Mouse (Mus musculus) cerebellum, adult 2 months (tissue): ENCODE results near the gene Tpk1. TPM values are rescaled to one million over a fixed set of nuclear protein-coding genes. Genes with fewer than 3 reads are reported as not detected.

Experiments used
- DNase-seq, 2 experiments: peaks; one replicate each; pipeline ENCODE4 v3.0.0; 2021
- H3K27ac ChIP-seq: fragments of 200-500 bp; 2 replicates; pipeline ENCODE4 v1.5.1; 2012; ENCODE audit warnings: low read length, control low read depth, inconsistent platforms; ENCODE audit not compliant: insufficient read depth
- H3K27me3 ChIP-seq: fragments of 200-500 bp; 2 replicates; pipeline ENCODE4 v1.6.1; 2012; ENCODE audit warnings: inconsistent platforms, mild to moderate bottlenecking, low read length, moderate library complexity; ENCODE audit not compliant: control insufficient read depth, insufficient read depth
- H3K4me1 ChIP-seq: fragments of 200-500 bp; 2 replicates; pipeline ENCODE4 v1.6.1; 2011; ENCODE audit warnings: low read length; ENCODE audit not compliant: control insufficient read depth, insufficient read depth
- H3K4me3 ChIP-seq: fragments of 200-500 bp; replicated peaks from 2 replicates; pipeline ENCODE3; 2011; ENCODE audit warnings: mild to moderate bottlenecking, low read depth, low read length, control low read depth; ENCODE audit not compliant: insufficient read depth
- CTCF ChIP-seq: fragments of 200-500 bp; IDR thresholded peaks from 2 replicates; pipeline ENCODE4 v1.5.1; 2011; ENCODE audit warnings: low read depth, mild to moderate bottlenecking, control low read depth, low read length, moderate library complexity, borderline replicate concordance; ENCODE audit not compliant: insufficient read depth
- POLR2A ChIP-seq: fragments of 200-500 bp; IDR thresholded peaks from 2 replicates; pipeline ENCODE4 v1.6.1; 2011; ENCODE audit warnings: low read length, control low read depth, borderline replicate concordance; ENCODE audit not compliant: insufficient read depth
- WGBS: fragments of 180-500 bp; shearing (Covaris S2); methylation state at CpG from one replicate; pipeline ENCODE4 v1.1.7; 2018; 5-methylcytosine and 5-hydroxymethylcytosine counted together
- polyA plus RNA-seq: library from polyadenylated mRNA; depleted of rRNA; stranded (reverse); fragments of >200 nt; gene quantifications from 2 replicates; pipeline ENCODE4 v1.2.3, GENCODE M21; 2012

The Tpk1 gene
- polyA plus RNA-seq, 1 experiment, result 5.0 TPM

DNA sequence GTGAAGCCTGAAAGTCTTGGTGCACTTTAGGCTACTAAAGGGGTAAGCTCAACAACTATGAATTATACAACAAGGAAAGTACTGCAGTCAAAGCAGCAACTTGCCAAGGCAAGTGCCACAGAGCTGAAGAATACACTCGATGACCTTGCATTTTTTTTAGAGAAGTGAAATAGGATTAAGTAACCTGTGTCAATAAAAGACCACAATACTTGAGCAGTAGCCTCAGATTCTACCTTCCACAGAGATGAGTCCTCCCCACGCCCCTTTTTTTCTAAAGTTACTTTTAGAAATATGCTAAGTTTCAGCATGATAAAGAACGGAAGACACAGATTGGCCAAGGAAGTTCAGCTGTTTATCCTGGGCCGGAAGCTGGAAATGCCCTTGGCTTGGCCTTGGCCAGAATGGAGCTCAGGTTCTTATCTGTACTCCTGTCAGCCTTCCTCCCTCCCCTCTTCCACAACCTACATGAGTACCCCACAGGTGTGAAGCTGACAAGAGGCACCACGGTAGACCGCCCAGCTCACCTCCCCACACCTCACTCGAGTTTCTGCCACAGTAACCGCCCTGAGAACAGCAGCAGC, 11.1 kb downstream of the Tpk1 start:
- H3K4me1 ChIP-seq, result no peaks in the 10 kb centered on the region
- no peak overlapping the region for H3K4me3 ChIP-seq
- TF ChIP-seq CTCF (no peak), POLR2A (no peak)
- H3K27me3 ChIP-seq, result no peaks in the 10 kb centered on the region
- no peak overlapping the region for H3K27ac ChIP-seq
- WGBS, result 90% methylated on average over 8 of the region's 8 CpGs
- no peak for DNase-seq

DNA sequence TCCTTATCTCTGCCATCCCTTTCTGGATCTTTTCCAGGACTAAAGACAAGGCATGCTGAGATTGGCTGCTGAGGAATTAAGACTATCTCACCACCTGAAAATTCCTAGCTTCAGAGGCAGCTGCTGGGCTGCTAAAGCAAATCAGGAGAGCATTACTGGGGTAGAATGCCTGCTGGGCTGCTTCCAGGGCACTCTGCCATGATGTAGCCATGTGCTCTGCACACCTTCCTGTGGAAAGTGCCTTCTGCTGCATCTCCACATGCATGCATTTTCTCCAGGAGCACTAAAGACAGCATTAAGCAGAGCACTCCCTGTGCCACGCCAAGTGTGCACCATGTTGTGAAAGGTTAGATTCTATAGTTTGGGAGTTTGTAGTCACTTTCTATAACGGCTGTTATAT, 16.6 kb downstream of the Tpk1 start:
- no peaks in the 10 kb centered on the region for H3K27me3 ChIP-seq
- DNase-seq, result peak; percentile 82 to 86
- TF ChIP-seq POLR2A (no peak), CTCF (no peak)
- H3K27ac ChIP-seq, result no peak overlapping the region
- WGBS, result 33% methylated on average over 2 of the region's 2 CpGs
- H3K4me1 ChIP-seq, result no peaks in the 10 kb centered on the region; the same call in 1 of the 2 replicates
- H3K4me3 ChIP-seq, result no peak overlapping the region

DNA sequence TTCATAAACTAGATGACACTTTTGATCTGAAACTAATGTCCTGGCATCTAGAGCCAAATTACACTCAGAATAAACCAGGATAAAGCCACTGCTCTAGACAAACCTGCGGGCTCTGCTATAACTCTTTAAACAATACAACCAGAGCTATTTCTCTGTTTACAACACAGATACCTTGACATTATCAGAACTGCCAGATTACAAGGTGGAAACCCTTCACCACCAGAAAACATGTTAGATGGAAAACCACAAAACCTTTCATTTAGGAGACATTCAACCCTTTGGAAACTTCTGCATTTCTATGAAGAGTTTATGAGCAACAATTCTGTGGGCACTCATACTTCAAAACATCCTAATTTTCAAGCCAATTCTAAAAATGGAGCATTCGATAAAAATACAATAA, 20.4 kb downstream of the Tpk1 start:
- Histone ChIP-seq H3K27ac (no peak overlapping the region), H3K4me1 (no peaks in the 10 kb centered on the region; the same call in 1 of the 2 replicates), H3K27me3 (no peaks in the 10 kb centered on the region), H3K4me3 (no peak overlapping the region)
- no peak for DNase-seq
- TF ChIP-seq CTCF (no peak), POLR2A (no peak)
- WGBS, result 91% methylated on average over 2 of the region's 2 CpGs

- TF ChIP-seq POLR2A, result no peak
- no peak for DNase-seq
- no peaks in the 10 kb centered on the region for H3K27me3 ChIP-seq
- 90% methylated on average over 1 of the region's 1 CpGs for WGBS
- no peak overlapping the region for H3K27ac ChIP-seq
- H3K4me1 ChIP-seq, result no peaks in the 10 kb centered on the region; the same call in 1 of the 2 replicates
- no peak overlapping the region for H3K4me3 ChIP-seq
Measured at GRCm38 (mm10) chr6:43645105-43645504, 21.0 kb downstream of the Tpk1 start.

- no peak overlapping the region for H3K27ac ChIP-seq
- H3K27me3 ChIP-seq, result no peaks in the 10 kb centered on the region
- TF ChIP-seq CTCF, result no peak
- TF ChIP-seq POLR2A, result no peak
- no peaks in the 10 kb centered on the region for H3K4me1 ChIP-seq
- 93% methylated on average over 6 of the region's 6 CpGs for WGBS
- DNase-seq, result no peak
- H3K4me3 ChIP-seq, result no peak overlapping the region
Measured at GRCm38 (mm10) chr6:43643718-43644117, 22.4 kb downstream of the Tpk1 start.

- 74% methylated on average over 5 of the region's 5 CpGs for WGBS
- no peak for DNase-seq
- no peak overlapping the region for H3K27ac ChIP-seq
Measured at GRCm38 (mm10) chr6:43642375-43642774, 23.7 kb downstream of the Tpk1 start.

GRCm38 (mm10) chr6:43640621-43641020, 25.5 kb downstream of the Tpk1 start:
- no peak overlapping the region for H3K27ac ChIP-seq
- no peaks in the 10 kb centered on the region for H3K27me3 ChIP-seq
- TF ChIP-seq CTCF (no peak), POLR2A (no peak)
- DNase-seq, result no peak
- no peaks in the 10 kb centered on the region for H3K4me1 ChIP-seq
- no peak overlapping the region for H3K4me3 ChIP-seq

More at GRCm38 (mm10) chr6:43642375-43642774, 23.7 kb downstream of the Tpk1 start:
- Histone ChIP-seq H3K27me3 (no peaks in the 10 kb centered on the region), H3K4me1 (no peaks in the 10 kb centered on the region), H3K4me3 (no peak overlapping the region)
- TF ChIP-seq CTCF, result no peak
- TF ChIP-seq POLR2A, result no peak

GRCm38 (mm10) chr6:43638865-43639264, 27.2 kb downstream of the Tpk1 start:
- Histone ChIP-seq H3K27ac (no peak overlapping the region), H3K27me3 (no peaks in the 10 kb centered on the region), H3K4me1 (no peaks in the 10 kb centered on the region), H3K4me3 (no peak overlapping the region)
- WGBS, result 58% methylated on average over 1 of the region's 1 CpGs
- DNase-seq, result no peak
- TF ChIP-seq CTCF (no peak), POLR2A (no peak)

DNA sequence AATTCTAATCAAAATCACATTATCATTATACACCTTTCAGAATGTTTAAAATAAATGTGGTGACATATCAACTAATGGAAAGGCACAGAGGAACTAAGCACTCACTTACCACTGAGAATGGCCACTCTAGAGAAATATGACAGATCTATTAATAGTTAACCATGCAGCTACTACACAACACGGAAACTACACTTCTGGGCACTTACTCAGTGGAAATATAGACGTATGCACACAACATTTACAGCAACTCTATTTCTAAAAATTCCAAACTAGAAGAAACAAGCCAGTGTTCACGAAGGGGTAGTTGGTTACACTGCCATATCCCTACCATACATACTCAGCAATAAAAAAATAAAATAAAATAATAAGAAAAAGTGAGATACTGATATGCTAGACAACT, 28.0 kb downstream of the Tpk1 start:
- no peak for DNase-seq
- Histone ChIP-seq H3K4me1 (no peaks in the 10 kb centered on the region), H3K27ac (no peak overlapping the region), H3K27me3 (no peaks in the 10 kb centered on the region), H3K4me3 (no peak overlapping the region)
- TF ChIP-seq CTCF (no peak), POLR2A (no peak)
- WGBS, result 93% methylated on average over 3 of the region's 3 CpGs
